Mouse (Mus musculus) MEL-GATA-1-ER (cell line): ENCODE measurements around the gene Acap2.

Experiments
- DNase-seq: peaks from one replicate; pipeline ENCODE4 v3.0.0-alpha.2; 2012; ENCODE audit warnings: low read depth; ENCODE audit errors: extremely low read depth

Acap2 gene

DNA sequence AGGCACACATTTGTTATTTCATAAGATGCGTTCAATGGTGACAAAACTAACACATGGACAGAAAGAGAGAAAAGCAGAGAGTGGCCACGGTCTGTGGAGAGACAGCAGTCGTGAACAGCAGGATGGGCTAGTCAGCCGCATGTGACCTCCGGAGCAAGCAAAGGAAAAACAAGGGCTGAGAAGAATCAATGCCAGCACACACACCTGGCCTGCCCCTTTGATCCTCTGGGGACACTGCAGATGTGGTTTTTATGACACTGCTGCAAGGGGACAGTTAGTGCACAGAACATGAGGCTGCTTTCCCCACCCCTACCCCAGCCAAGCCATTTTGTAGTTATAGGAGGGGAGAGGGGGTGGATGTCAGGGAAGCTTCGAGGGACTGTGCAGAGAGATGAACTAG is 152.9 kb downstream of the Acap2 start:
- DNase-seq, result no peak

DNA sequence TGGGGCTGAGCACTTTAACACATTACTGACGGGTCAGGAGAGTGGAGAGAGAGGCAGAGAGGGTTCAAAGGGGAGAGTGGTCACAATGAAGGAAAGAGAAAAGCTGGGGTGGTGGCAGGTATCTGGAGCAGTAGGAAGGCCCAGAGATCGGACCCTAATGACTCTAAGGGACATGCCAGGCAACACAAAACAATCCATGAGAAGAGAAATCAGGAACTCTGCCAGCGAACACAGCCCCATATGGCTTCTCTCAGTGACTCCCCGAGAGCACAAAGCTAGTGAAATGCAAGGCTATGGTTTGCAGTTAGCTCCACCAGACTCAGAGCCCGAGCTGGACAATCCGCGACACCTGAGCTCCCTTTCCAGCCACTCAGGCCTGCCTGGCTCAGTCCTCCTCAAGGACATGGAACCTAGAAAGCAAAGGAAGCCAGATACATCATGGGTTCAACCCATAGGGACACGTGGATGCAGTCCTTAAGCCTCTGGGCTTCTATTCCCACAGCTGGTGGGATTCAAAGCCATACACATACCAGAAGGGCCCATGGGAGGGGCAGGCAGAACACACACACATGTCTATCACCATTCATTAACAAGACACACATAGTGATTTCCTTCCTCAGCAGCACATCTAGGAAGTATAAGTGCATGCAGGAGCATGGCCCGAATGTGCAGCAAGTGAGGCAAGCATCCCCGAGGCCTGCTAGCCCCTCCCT is 153.7 kb downstream of the Acap2 start:
- no peak for DNase-seq

DNA sequence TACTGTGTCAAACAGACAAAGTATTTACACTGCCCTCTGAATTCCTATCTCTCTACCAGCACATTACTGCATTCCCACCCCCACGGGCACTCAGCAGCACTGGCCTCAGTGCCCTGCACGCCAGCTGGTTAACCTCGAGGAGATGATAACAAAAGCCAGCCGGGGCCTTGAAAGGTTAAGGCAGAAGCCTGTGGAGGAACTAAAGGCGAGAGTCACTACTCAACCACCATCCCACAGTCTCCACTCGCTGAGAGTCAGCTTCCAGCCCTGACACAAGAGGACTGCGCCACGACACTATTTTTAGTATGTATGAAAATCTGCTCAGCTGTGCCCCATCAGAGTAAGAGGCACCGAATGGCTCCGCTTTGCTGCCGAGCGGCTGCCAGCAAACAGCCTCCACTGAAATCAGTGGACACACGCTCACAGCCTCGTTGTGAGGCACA is 154.8 kb downstream of the Acap2 start:
- no peak for DNase-seq

DNA sequence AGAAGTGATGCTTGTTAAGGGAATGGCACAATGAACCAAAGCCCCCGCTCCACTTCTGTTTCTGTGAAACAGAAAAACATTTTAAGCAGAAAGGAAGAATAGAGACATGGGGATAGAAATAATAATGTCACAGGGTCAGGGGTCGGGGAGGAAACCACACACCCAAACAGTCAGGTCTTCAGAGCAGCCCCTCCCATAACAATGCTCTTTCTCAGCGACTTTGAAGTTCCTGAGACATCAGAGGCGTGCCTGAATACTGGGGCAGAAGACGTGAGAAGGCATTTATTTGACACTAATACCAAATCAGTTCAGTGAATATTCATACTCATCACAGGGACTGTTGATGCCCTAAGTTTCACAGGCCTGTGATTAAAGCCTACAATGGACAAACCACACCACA is 155.8 kb downstream of the Acap2 start:
- DNase-seq, result no peak

DNA sequence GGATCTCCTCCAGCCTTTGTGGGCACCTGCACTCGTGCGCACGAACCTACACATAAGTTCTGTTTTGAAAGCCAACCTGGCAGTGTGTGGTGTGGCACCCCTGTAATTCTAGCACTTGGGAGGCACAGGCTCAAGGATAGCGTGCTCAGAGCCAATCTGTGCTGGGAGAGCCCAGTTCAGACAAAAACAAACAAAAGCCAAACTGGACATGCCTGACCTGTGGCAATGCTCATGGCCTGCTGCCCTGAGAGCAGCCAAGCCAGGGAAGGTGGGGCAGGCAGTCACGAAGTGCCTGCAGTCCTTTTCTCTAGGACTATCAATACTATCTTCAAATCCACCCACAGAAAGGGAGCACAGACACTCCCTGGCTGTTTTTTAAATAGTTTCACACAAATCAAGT is 157.9 kb downstream of the Acap2 start:
- DNase-seq, result no peak
